Mouse (Mus musculus) liver, adult 2 months (tissue): ENCODE measurements around the gene Gm40460.
"Not testable (repeated sequence)": the region's sequence is repeated elsewhere in the genome, so short reads cannot be mapped to it uniquely, and the experiment has no call there.

ENCODE experiments used
- CTCF ChIP-seq: fragments of 200-500 bp; IDR thresholded peaks from 2 replicates; pipeline ENCODE4 v1.5.1; 2011; ENCODE audit warnings: low read depth, low read length, control low read depth
- POLR2A ChIP-seq: fragments of 200-500 bp; IDR thresholded peaks from 2 replicates; pipeline ENCODE4 v1.6.1; 2011; ENCODE audit warnings: low read length, control low read depth; ENCODE audit not compliant: insufficient read depth; ENCODE audit errors: extremely low read depth

DNA sequence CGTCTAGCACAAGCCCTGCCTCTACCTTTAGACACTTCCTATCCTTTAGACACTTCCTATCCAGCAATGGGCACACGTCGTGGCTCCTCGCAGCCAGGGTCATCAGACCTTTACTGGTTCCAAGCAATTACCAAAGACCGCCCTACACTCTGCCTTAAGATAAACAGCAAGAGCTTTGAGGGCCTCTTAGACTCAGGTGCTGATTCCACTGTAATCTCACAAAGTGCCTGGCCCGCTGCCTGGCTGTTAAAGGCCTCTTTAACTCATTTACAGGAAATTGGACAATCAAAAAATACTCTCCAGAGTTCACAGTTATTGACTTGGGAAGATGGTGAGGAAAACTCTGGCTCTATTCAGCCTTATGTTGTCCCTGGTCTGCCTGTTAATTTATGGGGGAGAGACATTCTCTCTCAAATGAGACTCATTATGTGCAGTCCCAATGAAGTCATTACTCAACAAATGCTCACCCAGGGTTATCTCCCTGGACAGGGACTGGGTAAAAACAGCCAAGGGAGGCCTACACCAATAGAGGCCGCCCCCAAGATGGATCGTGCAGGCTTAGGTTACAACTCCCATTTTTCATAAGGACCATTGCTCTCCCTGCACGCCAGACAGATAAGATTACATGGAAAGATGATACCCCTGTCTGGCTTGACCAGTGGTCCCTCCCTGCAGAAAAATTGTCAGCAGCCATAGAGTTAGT is 45.2 kb upstream of the Gm40460 start:
- not testable (repeated sequence) for TF ChIP-seq POLR2A, CTCF
